Mouse (Mus musculus): ENCODE results near the gene Vcpkmt. TPM values are rescaled to one million over a fixed set of nuclear protein-coding genes. Genes with fewer than 3 reads are reported as not detected.
A peak's percentile ranks its signal among the peaks of the same experiment; 100 is the strongest.

Gene Vcpkmt
- total RNA-seq, 1 experiment from 2014 or later, result 19.9 TPM

- no peak for ATAC-seq (replicated peaks in 1 of 2; ENCODE audit: insufficient read depth in 1 of 2, low FRiP score in 2 of 2, low TSS enrichment in 1 of 2, low read depth in 1 of 2, poor library complexity in 2 of 2, severe bottlenecking in 2 of 2)
Measured at GRCm38 (mm10) chr12:69544562-69544961, 38.3 kb downstream of the Vcpkmt start.

GRCm38 (mm10) chr12:69542376-69542775 lies 40.5 kb downstream of the Vcpkmt start:
- ATAC-seq (replicated peaks in 1 of 2; ENCODE audit: insufficient read depth in 1 of 2, low FRiP score in 2 of 2, low TSS enrichment in 1 of 2, low read depth in 1 of 2, poor library complexity in 2 of 2, severe bottlenecking in 2 of 2), result no peak

- ATAC-seq (replicated peaks in 1 of 2; ENCODE audit: insufficient read depth in 1 of 2, low FRiP score in 2 of 2, low TSS enrichment in 1 of 2, low read depth in 1 of 2, poor library complexity in 2 of 2, severe bottlenecking in 2 of 2), result peak; percentile 8 to 20; a peak in 3 of 4 replicates
Measured at GRCm38 (mm10) chr12:69541663-69542062, 41.2 kb downstream of the Vcpkmt start.

GRCm38 (mm10) chr12:69539353-69539752 lies 43.5 kb downstream of the Vcpkmt start:
- ATAC-seq (replicated peaks in 1 of 2; ENCODE audit: insufficient read depth in 1 of 2, low FRiP score in 2 of 2, low TSS enrichment in 1 of 2, low read depth in 1 of 2, poor library complexity in 2 of 2, severe bottlenecking in 2 of 2), result peak; percentile 40 to 48

- ATAC-seq (replicated peaks in 1 of 2; ENCODE audit: insufficient read depth in 1 of 2, low FRiP score in 2 of 2, low TSS enrichment in 1 of 2, low read depth in 1 of 2, poor library complexity in 2 of 2, severe bottlenecking in 2 of 2), result peak; percentile 50 to 56; a peak in 3 of 4 replicates
Measured at GRCm38 (mm10) chr12:69538362-69538950, 44.4 kb downstream of the Vcpkmt start.

- peak; percentile 63 to 69 for ATAC-seq (replicated peaks in 1 of 2; ENCODE audit: insufficient read depth in 1 of 2, low FRiP score in 2 of 2, low TSS enrichment in 1 of 2, low read depth in 1 of 2, poor library complexity in 2 of 2, severe bottlenecking in 2 of 2)
Measured at GRCm38 (mm10) chr12:69537675-69538361, 45.0 kb downstream of the Vcpkmt start.

GRCm38 (mm10) chr12:69537243-69537674 lies 45.6 kb downstream of the Vcpkmt start:
- ATAC-seq (replicated peaks in 1 of 2; ENCODE audit: insufficient read depth in 1 of 2, low FRiP score in 2 of 2, low TSS enrichment in 1 of 2, low read depth in 1 of 2, poor library complexity in 2 of 2, severe bottlenecking in 2 of 2), result peak; percentile 5 to 25; a peak in 2 of 4 replicates

- no peak for ATAC-seq (replicated peaks in 1 of 2; ENCODE audit: insufficient read depth in 1 of 2, low FRiP score in 2 of 2, low TSS enrichment in 1 of 2, low read depth in 1 of 2, poor library complexity in 2 of 2, severe bottlenecking in 2 of 2)
Measured at GRCm38 (mm10) chr12:69536616-69537242, 46.1 kb downstream of the Vcpkmt start.

GRCm38 (mm10) chr12:69533237-69533636 lies 49.6 kb downstream of the Vcpkmt start:
- ATAC-seq (replicated peaks in 1 of 2; ENCODE audit: insufficient read depth in 1 of 2, low FRiP score in 2 of 2, low TSS enrichment in 1 of 2, low read depth in 1 of 2, poor library complexity in 2 of 2, severe bottlenecking in 2 of 2), result no peak

- ATAC-seq (replicated peaks in 1 of 2; ENCODE audit: insufficient read depth in 1 of 2, low FRiP score in 2 of 2, low TSS enrichment in 1 of 2, low read depth in 1 of 2, poor library complexity in 2 of 2, severe bottlenecking in 2 of 2), result no peak
Measured at GRCm38 (mm10) chr12:69532530-69532929, 50.3 kb downstream of the Vcpkmt start.

GRCm38 (mm10) chr12:69532091-69532490 lies 50.7 kb downstream of the Vcpkmt start:
- ATAC-seq (replicated peaks in 1 of 2; ENCODE audit: insufficient read depth in 1 of 2, low FRiP score in 2 of 2, low TSS enrichment in 1 of 2, low read depth in 1 of 2, poor library complexity in 2 of 2, severe bottlenecking in 2 of 2), result no peak

- ATAC-seq (replicated peaks in 1 of 2; ENCODE audit: insufficient read depth in 1 of 2, low FRiP score in 2 of 2, low TSS enrichment in 1 of 2, low read depth in 1 of 2, poor library complexity in 2 of 2, severe bottlenecking in 2 of 2), result 0 out of 4 replicates have a peak, but pooled peaks of 1 of the 2 experiments have one; percentile 27
Measured at GRCm38 (mm10) chr12:69529694-69530403, 53.0 kb downstream of the Vcpkmt start.

GRCm38 (mm10) chr12:69528275-69529032 lies 54.4 kb downstream of the Vcpkmt start:
- ATAC-seq (replicated peaks in 1 of 2; ENCODE audit: insufficient read depth in 1 of 2, low FRiP score in 2 of 2, low TSS enrichment in 1 of 2, low read depth in 1 of 2, poor library complexity in 2 of 2, severe bottlenecking in 2 of 2), result no peak

Other genes starting within 250 kb of the Vcpkmt start
- gene Nemf, start 225.9 kb downstream of the Vcpkmt start, total RNA-seq (2017), result 93.1 and 126 TPM in 2 replicates
- gene Arf6, start 210.9 kb downstream of the Vcpkmt start, total RNA-seq (2017), result 146 and 157 TPM in 2 replicates
- 0.69 and 2.5 TPM in 2 replicates for gene Gm9887, start 210.6 kb downstream of the Vcpkmt start, total RNA-seq (2017)
- gene Sos2, start 98.8 kb upstream of the Vcpkmt start, total RNA-seq (2017), result 45.8 and 58.7 TPM in 2 replicates
- gene L2hgdh, start 141.8 kb upstream of the Vcpkmt start, total RNA-seq (2017), result 18.2 and 26.6 TPM in 2 replicates
- gene Atp5s, start 141.9 kb upstream of the Vcpkmt start, total RNA-seq (2017), result 15.4 and 32.7 TPM in 2 replicates
- 0.13 TPM in 1 of 2 replicates, not detected in the other for gene Cdkl1, start 208.2 kb upstream of the Vcpkmt start, total RNA-seq (2017)